Mouse (Mus musculus): ENCODE results near the gene Casp14. TPM values are rescaled to one million over a fixed set of nuclear protein-coding genes. Genes with fewer than 3 reads are reported as not detected.

Gene Casp14
- polyA plus RNA-seq (2014; fragmentation: Illumina TruSeq; extraction: RNeasy Lipid Tissue Mini Kit (QIAGEN cat#74804); ENCODE audit: low replicate concordance): 0.45 TPM

GRCm38 (mm10) chr10:78718056-78718455 lies at the start of gene Casp14:
TSS of gene Casp14 (minus strand) at chr10:78718294.

GRCm38 (mm10) chr10:78752452-78753191 lies 34.5 kb upstream of the Casp14 start, which contains the start of gene Ccdc105:
TSS of gene Ccdc105 (minus strand) at chr10:78753065.

Other genes with a start within 250 kb of the Casp14 start
- gene Olfr1358, start 200.9 kb downstream of the Casp14 start, polyA plus RNA-seq (2014; fragmentation: Illumina TruSeq; extraction: RNeasy Lipid Tissue Mini Kit (QIAGEN cat#74804); ENCODE audit: low replicate concordance): not detected
- gene Ilvbl, start 143.9 kb downstream of the Casp14 start, polyA plus RNA-seq (2014; fragmentation: Illumina TruSeq; extraction: RNeasy Lipid Tissue Mini Kit (QIAGEN cat#74804); ENCODE audit: low replicate concordance): 6.6 TPM
- 1.0 TPM for gene Syde1, start 126.3 kb downstream of the Casp14 start, polyA plus RNA-seq (2014; fragmentation: Illumina TruSeq; extraction: RNeasy Lipid Tissue Mini Kit (QIAGEN cat#74804); ENCODE audit: low replicate concordance)
- not detected for gene Olfr1357, start 100.2 kb downstream of the Casp14 start, polyA plus RNA-seq (2014; fragmentation: Illumina TruSeq; extraction: RNeasy Lipid Tissue Mini Kit (QIAGEN cat#74804); ENCODE audit: low replicate concordance)
- not detected for gene Ccdc105, start 34.8 kb upstream of the Casp14 start, polyA plus RNA-seq (2014; fragmentation: Illumina TruSeq; extraction: RNeasy Lipid Tissue Mini Kit (QIAGEN cat#74804); ENCODE audit: low replicate concordance)
- gene Slc1a6, start 62.2 kb upstream of the Casp14 start, polyA plus RNA-seq (2014; fragmentation: Illumina TruSeq; extraction: RNeasy Lipid Tissue Mini Kit (QIAGEN cat#74804); ENCODE audit: low replicate concordance): not detected
- gene Olfr1356, start 133.9 kb upstream of the Casp14 start, polyA plus RNA-seq (2014; fragmentation: Illumina TruSeq; extraction: RNeasy Lipid Tissue Mini Kit (QIAGEN cat#74804); ENCODE audit: low replicate concordance): not detected
- not detected for gene Olfr1355, start 157.2 kb upstream of the Casp14 start, polyA plus RNA-seq (2014; fragmentation: Illumina TruSeq; extraction: RNeasy Lipid Tissue Mini Kit (QIAGEN cat#74804); ENCODE audit: low replicate concordance)
- gene Olfr1354, start 194.9 kb upstream of the Casp14 start, polyA plus RNA-seq (2014; fragmentation: Illumina TruSeq; extraction: RNeasy Lipid Tissue Mini Kit (QIAGEN cat#74804); ENCODE audit: low replicate concordance): not detected
- not detected for gene Olfr8, start 232.3 kb upstream of the Casp14 start, polyA plus RNA-seq (2014; fragmentation: Illumina TruSeq; extraction: RNeasy Lipid Tissue Mini Kit (QIAGEN cat#74804); ENCODE audit: low replicate concordance)
- gene Olfr1353, start 245.0 kb upstream of the Casp14 start, polyA plus RNA-seq (2014; fragmentation: Illumina TruSeq; extraction: RNeasy Lipid Tissue Mini Kit (QIAGEN cat#74804); ENCODE audit: low replicate concordance): not detected

Measured in small intestine, adult 10 weeks (tissue).